Mouse (Mus musculus) kidney, adult 18-20 months (tissue): ENCODE results near the gene Xpo4.
"Not testable (repeated sequence)": the region's sequence is repeated elsewhere in the genome, so short reads cannot be mapped to it uniquely, and the experiment has no call there.

Source experiments
- DNase-seq: peaks from one replicate; pipeline ENCODE4 v3.0.0; 2021

The Xpo4 gene

GRCm38 (mm10) chr14:57664822-57665627, at the start of gene Xpo4:
Xpo4 (minus strand) TSS chr14:57665430.
- peak; percentile 89 for DNase-seq

DNA sequence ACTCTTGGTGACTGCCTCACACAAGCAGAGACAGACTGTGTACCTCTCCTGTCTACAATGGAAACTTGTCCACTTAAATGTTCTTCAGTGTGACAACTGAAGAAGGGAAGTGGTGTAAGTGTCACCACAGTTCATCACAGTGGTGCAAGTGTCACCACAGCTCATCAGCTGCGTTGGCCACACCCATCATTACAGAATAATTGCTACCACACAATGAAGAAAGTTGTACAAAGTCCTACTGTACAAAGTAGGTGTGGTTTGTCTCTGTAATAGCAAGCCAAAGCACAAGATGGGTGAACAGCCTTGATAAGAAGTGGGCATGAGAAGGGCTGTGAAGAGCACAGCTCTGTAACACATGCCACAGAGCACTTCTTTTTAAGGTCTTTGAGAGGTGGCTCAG, 47.7 kb upstream of the Xpo4 start:
- DNase-seq = no peak

DNA sequence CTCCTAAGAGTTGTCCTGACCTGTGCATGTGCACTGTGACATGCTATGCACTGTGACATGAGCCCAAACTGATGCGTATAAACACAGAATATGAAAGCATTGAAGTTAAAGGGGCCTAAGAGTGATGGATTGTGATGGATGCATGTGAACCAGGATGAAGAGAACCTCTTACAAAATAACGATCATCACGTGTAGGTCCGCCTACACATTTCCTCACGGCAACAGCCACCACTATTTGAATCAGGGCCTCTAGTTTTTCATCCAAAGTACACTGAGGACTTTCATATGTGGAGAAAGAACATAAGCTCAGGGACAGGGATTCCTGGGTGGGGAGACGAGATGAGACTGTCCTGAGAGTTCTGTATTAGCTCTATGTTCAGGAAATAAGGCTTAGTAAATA, 45.8 kb upstream of the Xpo4 start:
- DNase-seq = no peak

GRCm38 (mm10) chr14:57709171-57709570, 43.9 kb upstream of the Xpo4 start:
- no peak for DNase-seq

DNA sequence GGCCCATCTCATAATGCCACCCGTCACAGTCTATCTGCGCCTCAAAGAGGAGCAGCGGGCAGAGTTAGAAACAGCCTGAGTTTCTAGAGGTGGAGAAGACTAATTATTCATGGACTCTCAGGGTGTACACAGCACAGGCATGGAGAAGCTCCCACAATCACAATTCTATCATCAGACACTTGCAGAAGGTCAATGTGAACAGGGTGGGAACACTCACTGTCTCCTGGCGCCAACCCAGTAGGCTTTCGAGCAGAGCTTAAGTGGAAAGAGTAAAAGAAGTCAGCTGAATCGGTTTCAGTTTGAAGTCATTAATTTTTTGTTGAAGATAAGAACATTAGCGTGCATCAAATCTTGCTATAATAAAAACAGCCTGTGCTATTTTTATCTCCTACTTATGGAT, 43.4 kb upstream of the Xpo4 start:
- DNase-seq = no peak

GRCm38 (mm10) chr14:57707100-57707893, 42.1 kb upstream of the Xpo4 start:
- no peak for DNase-seq

DNA sequence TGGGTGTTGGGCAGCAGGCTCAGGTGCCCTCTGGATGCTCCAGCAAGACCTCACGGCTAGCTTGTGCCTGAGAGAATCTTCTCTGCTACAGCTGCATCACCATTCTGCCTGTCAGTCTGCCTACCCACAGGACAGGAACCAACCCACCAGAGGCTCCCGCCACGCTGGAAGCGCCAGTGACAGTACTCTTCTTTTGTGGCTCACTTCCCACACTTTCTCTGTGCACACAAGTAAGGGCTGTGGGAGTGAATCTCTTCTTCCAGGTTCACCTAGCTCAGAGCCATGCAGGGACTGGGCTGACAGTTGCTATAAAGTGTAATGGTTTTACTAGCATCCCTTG, 41.5 kb upstream of the Xpo4 start:
- no peak for DNase-seq

GRCm38 (mm10) chr14:57705759-57706158, 40.5 kb upstream of the Xpo4 start:
- DNase-seq = no peak

- DNase-seq = no peak
These were observed 39.8 kb upstream of the Xpo4 start for GRCm38 (mm10) chr14:57705075-57705474.

DNA sequence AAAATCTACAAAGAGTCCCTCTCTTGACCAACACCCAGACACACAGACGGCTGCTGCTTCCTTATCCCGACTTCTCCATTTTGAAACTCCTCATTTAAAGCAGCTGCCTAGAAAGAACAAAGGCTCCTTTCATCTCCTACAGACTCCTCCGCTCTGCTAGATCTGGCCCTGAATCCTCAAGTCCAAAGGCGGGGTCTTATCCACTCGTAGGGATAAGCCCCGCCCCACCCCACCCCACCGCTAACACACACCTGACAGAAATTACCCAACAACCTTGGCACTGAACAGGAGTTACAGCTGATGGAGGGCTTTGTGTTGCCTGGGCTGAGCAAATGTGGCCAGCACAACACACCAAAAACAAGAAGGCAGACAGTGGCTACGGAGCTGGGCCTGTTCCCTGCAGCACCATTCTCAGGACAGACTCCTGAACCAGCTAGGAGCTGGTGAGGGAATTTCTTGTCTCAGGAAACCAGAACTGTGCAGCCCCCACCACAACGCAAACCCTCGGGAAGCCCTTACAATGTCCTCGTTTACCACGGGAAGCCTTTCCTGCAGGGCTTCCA, 36.8 kb upstream of the Xpo4 start:
- no peak for DNase-seq

DNA sequence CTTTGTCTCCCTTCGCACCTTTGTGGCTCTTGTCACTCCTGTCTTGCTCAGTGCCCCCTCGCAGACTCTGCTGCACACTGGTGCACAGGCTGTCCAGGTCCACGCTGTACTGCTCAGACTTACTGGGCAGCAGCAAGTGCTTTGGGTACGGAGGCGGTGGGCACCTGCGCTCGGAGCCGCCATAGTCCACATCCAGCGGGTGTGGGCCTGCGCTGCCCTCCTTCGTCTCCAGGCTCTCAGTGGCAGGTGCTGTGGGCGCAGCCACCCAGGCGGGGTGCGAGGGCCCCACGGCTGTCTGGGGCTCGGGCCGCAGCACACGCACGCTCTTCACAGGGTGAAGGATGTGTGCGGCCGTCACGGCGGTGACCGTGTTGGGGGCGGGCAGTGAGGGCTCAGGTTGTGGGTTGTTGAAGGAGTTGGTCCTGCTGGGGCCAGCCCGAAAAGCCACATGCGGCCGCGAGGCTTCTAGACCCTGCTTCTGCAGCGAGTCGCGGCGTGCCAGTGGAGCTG, 34.3 kb upstream of the Xpo4 start:
- DNase-seq = no peak

DNA sequence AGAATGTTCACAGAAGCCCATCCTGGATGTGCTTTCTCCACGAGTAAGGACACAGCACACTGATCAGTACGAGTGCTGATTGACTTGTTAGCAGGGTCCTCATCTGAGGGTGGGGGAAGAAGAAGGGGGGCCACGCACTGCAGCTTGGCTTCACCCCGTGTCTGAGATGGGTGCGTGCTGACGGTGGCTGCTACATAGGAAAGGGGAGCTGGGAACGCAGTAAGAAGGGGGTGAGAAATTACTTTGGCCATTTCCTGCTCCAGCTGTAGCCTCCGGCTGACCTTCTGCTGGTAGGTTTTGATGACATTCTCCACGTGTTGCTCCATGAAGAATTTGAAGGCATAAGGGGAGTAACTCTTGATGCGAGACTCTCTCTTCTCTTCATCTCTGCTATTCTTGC, 33.8 kb upstream of the Xpo4 start:
- DNase-seq = no peak

DNA sequence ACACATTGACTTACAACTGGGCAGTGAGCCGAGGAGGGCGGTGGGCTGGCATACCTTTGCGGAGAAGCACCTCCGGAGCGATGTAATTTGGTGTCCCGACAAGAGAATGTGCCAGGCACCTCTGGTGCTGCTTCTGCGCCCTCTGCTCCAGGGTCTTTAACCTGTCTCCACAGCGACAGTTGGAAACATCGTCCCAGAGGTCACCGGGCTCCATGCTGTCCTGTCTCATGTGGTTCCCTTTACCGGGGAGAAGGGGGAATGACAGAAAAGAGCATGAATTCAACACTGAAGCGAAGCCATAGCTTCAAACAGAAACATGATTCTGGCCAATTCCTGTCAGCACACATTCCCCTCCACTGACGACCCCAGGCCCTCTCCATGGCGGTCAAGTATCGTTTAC, 30.8 kb upstream of the Xpo4 start:
- no peak for DNase-seq

- DNase-seq = no peak
These were observed 30.3 kb upstream of the Xpo4 start for GRCm38 (mm10) chr14:57695550-57695949.

- no peak for DNase-seq
These were observed 29.0 kb upstream of the Xpo4 start for GRCm38 (mm10) chr14:57694246-57694645.

DNA sequence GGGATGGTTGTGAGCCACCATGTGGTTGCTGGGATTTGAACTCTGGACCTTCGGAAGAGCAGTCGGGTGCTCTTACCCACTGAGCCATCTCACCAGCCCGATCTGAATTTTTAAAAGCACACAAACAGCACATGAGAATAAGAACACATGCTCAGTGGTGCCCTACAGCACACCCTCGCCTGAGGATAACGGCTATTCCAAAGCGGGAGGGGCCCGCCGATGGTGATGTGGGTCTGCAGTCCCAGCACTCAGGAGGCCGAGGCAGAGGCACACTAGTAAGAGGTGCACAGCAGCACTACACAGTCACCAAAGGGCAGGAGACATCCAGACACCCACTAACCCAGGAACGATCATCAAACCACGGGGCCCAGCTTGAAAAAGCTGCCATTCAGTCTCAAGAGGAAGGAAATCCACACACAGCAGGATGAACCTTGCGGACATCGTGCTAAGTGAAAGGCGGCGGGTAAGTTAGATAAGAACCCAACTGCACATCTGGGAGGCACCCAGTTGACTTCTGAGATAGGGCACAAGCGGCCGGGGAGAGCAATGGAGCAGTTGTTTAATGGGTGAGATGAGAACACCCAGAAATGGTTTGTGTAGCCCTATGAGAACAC, 27.4 kb upstream of the Xpo4 start:
- no peak for DNase-seq

DNA sequence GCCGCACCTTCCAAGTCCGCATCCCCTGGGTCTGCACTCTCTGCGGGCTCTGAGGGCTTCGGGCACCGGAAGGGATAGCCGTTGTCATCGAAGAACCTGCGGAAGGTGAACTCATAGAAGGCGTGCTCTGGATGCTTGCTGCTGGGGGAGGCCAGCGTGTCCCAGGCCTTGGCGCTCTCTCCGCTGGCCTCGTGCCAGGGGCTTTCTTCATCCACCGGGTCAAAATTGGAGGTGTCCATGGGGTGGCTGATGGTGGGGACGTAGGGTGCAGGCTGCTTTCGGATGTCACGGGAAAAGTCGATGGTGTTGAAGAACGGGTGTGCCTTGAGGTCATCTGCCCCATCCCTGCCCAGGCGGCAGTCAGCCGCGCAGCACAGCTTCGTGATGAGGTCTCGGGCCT, 26.1 kb upstream of the Xpo4 start:
- no peak for DNase-seq

- no peak for DNase-seq
These were observed 25.5 kb upstream of the Xpo4 start for GRCm38 (mm10) chr14:57690681-57691080.

GRCm38 (mm10) chr14:57688066-57688465, 22.8 kb upstream of the Xpo4 start:
- not testable (repeated sequence) for DNase-seq

DNA sequence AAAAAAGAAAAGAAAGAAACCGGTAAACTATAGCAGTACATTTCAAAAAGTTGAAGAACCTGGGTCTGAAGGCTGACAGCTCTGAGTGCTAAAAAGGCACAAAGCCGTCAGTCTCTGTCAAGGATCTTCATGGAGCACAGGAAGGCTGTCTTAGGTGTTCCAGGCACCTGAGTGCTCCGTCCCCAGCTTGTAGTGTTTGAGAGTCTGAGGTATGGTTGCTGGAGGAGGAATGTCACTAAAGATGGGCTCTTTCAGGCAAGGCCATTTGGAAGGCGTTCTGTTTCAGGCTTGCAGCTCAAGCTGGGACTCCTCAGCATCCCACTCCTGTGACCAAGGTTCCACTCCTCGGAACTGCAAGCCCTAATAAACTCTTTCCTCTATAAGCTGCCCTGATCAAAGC, 22.2 kb upstream of the Xpo4 start:
- DNase-seq = no peak

GRCm38 (mm10) chr14:57686647-57687046, 21.4 kb upstream of the Xpo4 start:
- no peak for DNase-seq

DNA sequence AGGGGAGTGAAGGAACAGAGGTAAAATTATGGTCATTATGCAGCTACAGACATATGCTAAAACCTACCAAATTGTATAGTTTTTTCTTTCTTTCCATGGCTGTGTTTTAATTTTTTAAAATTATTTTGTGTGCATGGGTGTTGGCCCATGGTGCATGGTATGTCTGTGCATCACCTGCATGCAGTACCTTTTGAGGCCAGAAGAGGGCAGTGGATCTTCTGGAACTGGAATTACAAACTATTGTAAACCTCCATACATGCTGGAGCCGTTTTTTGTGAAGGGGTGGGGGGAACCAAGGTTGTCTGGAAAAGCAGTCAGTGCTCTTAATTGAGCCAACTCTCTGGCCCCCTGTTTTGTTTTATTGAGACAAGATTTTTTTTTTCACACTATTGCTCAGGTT, 19.3 kb upstream of the Xpo4 start:
- peak; percentile 77 for DNase-seq

- no peak for DNase-seq
These were observed 17.5 kb upstream of the Xpo4 start for GRCm38 (mm10) chr14:57682751-57683150.
